Comparison of ENCODE assay signal across 8 mouse cellular contexts in the genomic region with DNA sequence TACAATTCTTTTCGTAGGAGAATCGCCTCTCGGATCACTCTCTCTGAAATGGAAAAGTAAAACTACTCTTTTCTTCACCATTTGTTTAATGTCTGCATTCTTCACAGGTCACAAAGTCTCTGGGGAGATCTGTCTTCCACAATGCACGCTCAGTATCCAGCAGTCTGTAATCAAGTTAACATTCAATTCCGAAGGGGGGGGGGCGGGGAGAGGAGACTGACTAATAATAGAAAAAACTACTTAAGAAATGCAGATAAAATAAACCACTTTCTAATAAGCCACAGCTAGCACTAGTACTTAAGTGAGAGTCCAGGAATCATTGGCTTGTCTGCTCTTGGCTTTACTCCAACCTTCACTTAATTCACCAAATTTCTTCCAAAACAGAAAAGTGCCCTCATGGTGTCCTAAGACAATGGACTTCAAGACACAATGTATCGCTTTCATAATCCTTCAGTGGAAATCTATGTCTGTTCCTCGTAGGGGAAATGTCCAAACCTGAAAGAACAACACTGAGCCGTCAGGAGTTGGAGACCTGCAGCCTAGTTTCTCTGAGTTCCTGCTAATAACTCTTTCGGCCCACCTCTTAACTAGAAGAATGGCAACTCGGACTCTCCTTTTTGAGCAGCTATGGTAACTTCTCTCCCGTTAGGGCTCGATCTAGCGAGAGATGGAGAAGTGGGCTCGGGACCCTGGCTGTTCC. TPM values are rescaled to one million over a fixed set of nuclear protein-coding genes. Genes with fewer than 3 reads are reported as not detected.
DNase-seq lines count a peak whose midpoint lies in the region; ATAC-seq lines count a peak whose summit lies in the region.

No protein-coding gene starts in this region.

- peak overlapping the region; percentile 94 for H3K27ac ChIP-seq in heart, embryonic 16.5 days (ENCODE audit: low read length)
- H3K27ac ChIP-seq in forebrain, embryonic 16.5 days (ENCODE audit: low read length), result peak overlapping the region; percentile 91
- peak overlapping the region; percentile 84 for H3K27ac ChIP-seq in macrophage

- H3K4me3 ChIP-seq in heart, embryonic 16.5 days (ENCODE audit: low read length), result peak overlapping the region; percentile 70
- H3K4me3 ChIP-seq in forebrain, embryonic 16.5 days (replicated peaks; ENCODE audit: low read length), result peak overlapping the region; percentile 94
- H3K4me3 ChIP-seq in macrophage (ENCODE audit: inconsistent target), result peak overlapping the region; percentile 79

- intact Hi-C loops in heart, postnatal 14 days (cut with DNase I), result loop anchor here (2.0 to 5.0 kb wide), 2 partner anchors 72 to 265 kb away; a partner anchor contains a TSS

- H3K36me3 ChIP-seq in heart, embryonic 16.5 days (ENCODE audit: control insufficient read depth, insufficient read depth), result peaks cover 8% of the 10 kb centered on the region
- peaks cover 4% of the 10 kb centered on the region for H3K36me3 ChIP-seq in forebrain, embryonic 16.5 days (ENCODE audit: control insufficient read depth, insufficient read depth)
- peaks cover 5% of the 10 kb centered on the region; the same call in 1 of the 2 replicates for H3K36me3 ChIP-seq in macrophage (ENCODE audit: inconsistent target)

- no peak for DNase-seq in heart, postnatal 14 days
- peak; percentile 62 for DNase-seq in NIH3T3 (ENCODE audit: low read depth)
- DNase-seq in natural killer cell, adult 2 months (ENCODE audit: low spot score in 2 of 2), result no peak
- DNase-seq in cerebellum, adult 18-20 months, result no peak
- DNase-seq in cerebellum, adult 11 months, result no peak

- peaks cover 2% of the 10 kb centered on the region; the same call in 1 of the 2 replicates for H3K9me3 ChIP-seq in heart, embryonic 16.5 days (replicated peaks; ENCODE audit: control insufficient read depth, low read length)
- H3K9me3 ChIP-seq in forebrain, embryonic 16.5 days (ENCODE audit: control insufficient read depth, low read length), result no peaks in the 10 kb centered on the region

- no peak for ATAC-seq in heart, embryonic 16.5 days (replicated peaks; ENCODE audit: extremely low read depth, insufficient read depth, low FRiP score)
- no peak for ATAC-seq in forebrain, embryonic 16.5 days

- peaks cover 53% of the 10 kb centered on the region for H3K79me2 ChIP-seq in macrophage (ENCODE audit: inconsistent target)

- H3K27me3 ChIP-seq in heart, embryonic 16.5 days (ENCODE audit: control insufficient read depth, insufficient read depth, low read length), result no peaks in the 10 kb centered on the region
- H3K27me3 ChIP-seq in forebrain, embryonic 16.5 days (replicated peaks; ENCODE audit: control insufficient read depth, insufficient read depth, low read length), result no peaks in the 10 kb centered on the region

- H3K4me2 ChIP-seq in heart, embryonic 16.5 days (ENCODE audit: low read depth, low read length), result peak overlapping the region; percentile 85
- peak overlapping the region; percentile 72 for H3K4me2 ChIP-seq in forebrain, embryonic 16.5 days (ENCODE audit: low read length)

- peak overlapping the region; percentile 88 for H3K9ac ChIP-seq in heart, embryonic 16.5 days (ENCODE audit: low read length)
- peak overlapping the region; percentile 96 for H3K9ac ChIP-seq in forebrain, embryonic 16.5 days (replicated peaks; ENCODE audit: low read depth, low read length)

- peaks cover 14% of the 10 kb centered on the region for H3K4me1 ChIP-seq in heart, embryonic 16.5 days (ENCODE audit: control insufficient read depth, insufficient read depth, low read length)
- peaks cover 11% of the 10 kb centered on the region for H3K4me1 ChIP-seq in forebrain, embryonic 16.5 days (replicated peaks; ENCODE audit: control insufficient read depth, insufficient read depth, low read length)

- WGBS in heart, embryonic 16.5 days, result 8% methylated on average over 15 of the region's 15 CpGs
- 13% methylated on average over 15 of the region's 15 CpGs for WGBS in forebrain, embryonic 16.5 days
- WGBS in macrophage (ENCODE audit: missing documents), result 27% methylated on average over 13 of the region's 15 CpGs

RNA-seq across cellular contexts. Expression of a gene that starts 0.8 kb away (rescaled TPM):
- 33.1 and 36.2 TPM in 2 replicates for polyA plus RNA-seq in heart, embryonic 16.5 days (2015; fragmentation: Nextera tagmentation; extraction: Ambion mirVana)
- 10 to 100 TPM; 19.8 to 21.0 TPM for total RNA-seq in heart, postnatal 14 days (2021)
- 26.2 and 34.5 TPM in 2 replicates for polyA plus RNA-seq in forebrain, embryonic 16.5 days (2015; fragmentation: Nextera tagmentation; extraction: Ambion mirVana)
- total RNA-seq in macrophage (2018; cell fraction: chromatin; rRNA removed), result 100 to 1,000 TPM in 10 of 26 experiments, 10 to 100 TPM in 16; 47.4 to 137 (median 88.8) TPM
- total RNA-seq in macrophage (2018; cell fraction: cytosol; rRNA removed), result 10 to 100 TPM; 40.7 to 71.3 (median 61.2) TPM
- total RNA-seq in macrophage (2018; cell fraction: nucleus; rRNA removed), result 100 to 1,000 TPM in 22 of 26 experiments, 10 to 100 TPM in 4; 80.8 to 191 (median 125) TPM
- polyA plus RNA-seq in macrophage (2018), result 40.2 to 49.2 TPM (median 46.4 TPM) in 3 replicates
